Mouse (Mus musculus) heart, embryonic 13.5 days (tissue): ENCODE measurements around the gene Ddx39. TPM values are rescaled to one million over a fixed set of nuclear protein-coding genes. Genes with fewer than 3 reads are reported as not detected.

Experiments
- ATAC-seq: fragments of 200-750 bp; cut with Nextera tagmentation; 2 replicates; pipeline ENCODE4 v1.8.0; 2017; ENCODE audit warnings: moderate TSS enrichment; ENCODE audit not compliant: insufficient number of reproducible peaks, low FRiP score, low TSS enrichment; ENCODE audit errors: extremely low read depth
- H3K27ac ChIP-seq: fragments of 300-500 bp; sonication (generic); replicated peaks from 2 replicates; pipeline ENCODE4 v1.5.1; 2015; ENCODE audit warnings: moderate library complexity, mild to moderate bottlenecking, inconsistent platforms
- H3K27me3 ChIP-seq: fragments of 300-500 bp; sonication (generic); replicated peaks from 2 replicates; pipeline ENCODE4 v1.6.1; 2015; ENCODE audit warnings: mild to moderate bottlenecking, inconsistent platforms
- H3K36me3 ChIP-seq: fragments of 300-500 bp; sonication (generic); 2 replicates; pipeline ENCODE4 v1.6.1; 2015; ENCODE audit warnings: mild to moderate bottlenecking, inconsistent platforms
- H3K4me1 ChIP-seq: fragments of 300-500 bp; sonication (generic); 2 replicates; pipeline ENCODE4 v1.6.1; 2015; ENCODE audit warnings: inconsistent platforms
- H3K4me2 ChIP-seq: fragments of 300-500 bp; sonication (generic); 2 replicates; pipeline ENCODE4 v1.6.1; 2015; ENCODE audit warnings: inconsistent platforms, mild to moderate bottlenecking, moderate library complexity
- H3K4me3 ChIP-seq: fragments of 300-500 bp; sonication (generic); 2 replicates; pipeline ENCODE4 v1.5.1; 2015; ENCODE audit warnings: moderate library complexity, mild to moderate bottlenecking, inconsistent platforms
- H3K9ac ChIP-seq: fragments of 300-500 bp; sonication (generic); 2 replicates; pipeline ENCODE4 v1.6.1; 2015; ENCODE audit warnings: inconsistent platforms, mild to moderate bottlenecking, moderate library complexity
- H3K9me3 ChIP-seq: fragments of 300-500 bp; sonication (generic); 2 replicates; pipeline ENCODE4 v1.6.1; 2016; ENCODE audit warnings: inconsistent platforms
- WGBS: fragments of 180-500 bp; shearing (Covaris S2); methylation state at CpG from one replicate; pipeline ENCODE4 v1.1.7; 2015; ENCODE audit warnings: mixed read lengths; 5-methylcytosine and 5-hydroxymethylcytosine counted together
- polyA plus RNA-seq: library from polyadenylated mRNA; unstranded; fragments of >200 nt; fragmentation: Nextera tagmentation; extraction: Ambion mirVana; gene quantifications from 2 replicates; pipeline ENCODE4 v1.2.1, GENCODE M21; 2015

The Ddx39 gene
- 133 and 152 TPM in 2 replicates for polyA plus RNA-seq

DNA sequence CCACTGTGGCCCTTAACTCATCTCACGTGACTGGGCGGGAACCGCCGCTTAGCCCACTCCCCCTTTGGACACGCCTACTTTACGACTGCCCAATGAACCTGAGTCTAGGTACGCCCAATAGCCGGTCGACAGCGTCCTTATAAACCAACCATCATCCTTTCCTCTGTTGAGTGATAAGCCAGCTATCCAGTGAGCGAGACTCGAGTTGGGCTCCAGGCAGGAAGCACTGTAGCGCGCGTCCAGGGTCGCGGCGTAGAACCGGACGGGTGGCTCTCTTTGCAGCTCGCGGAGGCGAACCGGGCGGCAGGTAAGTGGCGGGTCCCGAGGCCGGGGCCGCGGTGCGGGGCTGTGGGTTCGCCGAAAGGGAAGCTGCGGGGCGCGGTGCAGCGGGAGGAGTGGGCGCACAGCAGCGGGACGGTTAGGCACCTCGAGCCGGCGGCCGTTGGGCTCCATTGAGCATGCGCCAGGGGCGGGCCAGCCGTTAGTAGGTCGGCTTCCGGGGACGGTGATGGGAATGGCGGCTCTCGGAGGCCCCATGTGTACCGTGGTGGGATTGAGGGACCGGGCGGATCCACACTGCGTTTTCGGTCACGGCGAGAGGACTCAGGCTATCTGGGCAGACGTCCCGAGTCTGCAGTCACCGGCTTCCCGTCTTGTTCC lies at the start of gene Ddx39:
Ddx39 (plus strand) TSS at position 147 of the 660 bp plus-strand sequence.
- H3K27ac ChIP-seq, result peak within 1 kb of the TSS; percentile 86
- H3K9me3 ChIP-seq, result no peaks in the 10 kb centered on the region
- peak; percentile 98 for ATAC-seq
- peaks cover 13% of the 10 kb centered on the region for H3K36me3 ChIP-seq
- peaks cover 23% of the 10 kb centered on the region for H3K4me1 ChIP-seq
- under 1% methylated on average over 63 of the region's 63 CpGs for WGBS
- H3K9ac ChIP-seq, result peak within 1 kb of the TSS; percentile 87
- H3K27me3 ChIP-seq, result no peaks in the 10 kb centered on the region
- peak within 1 kb of the TSS; percentile 73 for H3K4me3 ChIP-seq
- peak within 1 kb of the TSS; percentile 88 for H3K4me2 ChIP-seq

DNA sequence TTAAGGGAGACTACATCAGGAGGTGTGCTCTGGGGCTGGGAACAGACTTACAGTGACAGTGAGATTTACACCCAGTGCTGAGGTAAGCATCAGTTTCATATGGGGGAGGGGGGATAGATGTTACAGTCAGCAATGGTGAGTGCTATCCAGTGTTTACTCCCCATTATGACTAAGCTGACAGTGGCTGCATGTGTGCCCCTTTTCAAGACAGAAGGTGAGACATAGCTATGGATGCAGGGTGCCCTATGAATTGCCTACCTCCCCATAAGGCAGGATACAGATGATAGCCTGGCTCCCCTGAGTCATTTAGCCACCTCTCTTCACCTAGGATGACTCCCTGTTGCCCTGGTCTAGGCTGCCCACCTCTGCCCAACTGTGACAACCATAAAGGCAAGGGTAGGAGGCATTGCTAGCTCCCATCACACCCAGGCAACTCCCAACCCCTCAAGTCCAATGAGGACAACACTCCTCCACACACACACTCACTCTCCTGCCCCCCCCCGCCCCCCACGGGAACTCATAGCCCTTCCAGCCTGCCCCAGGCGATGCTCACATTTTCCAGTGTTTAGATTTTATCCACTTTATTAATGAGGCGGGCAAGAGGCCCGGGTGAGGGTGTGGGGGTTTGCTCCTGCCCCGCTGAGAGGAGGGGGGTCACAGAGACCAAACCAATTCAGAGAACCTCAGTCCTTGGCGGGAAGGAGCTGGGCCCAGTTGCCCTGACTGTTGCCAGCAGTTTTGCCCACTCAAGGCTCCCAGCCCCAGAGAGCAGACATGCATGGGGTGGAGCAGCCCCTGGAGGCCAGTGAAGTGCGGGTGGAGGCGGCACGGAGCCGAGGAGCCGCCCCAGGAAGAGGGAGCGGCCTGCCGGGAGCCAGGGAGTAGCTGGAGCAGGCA lies 48.8 kb upstream of the Ddx39 start, which contains the start of gene Ptger1:
Ptger1 (plus strand) TSS at position 710 of the 897 bp plus-strand sequence.
- peaks cover 60% of the 10 kb centered on the region for H3K4me1 ChIP-seq
- 27% methylated on average over 14 of the region's 14 CpGs for WGBS
- H3K9ac ChIP-seq, result peak within 1 kb of the TSS; percentile 29
- peak within 1 kb of the TSS; percentile 22 for H3K4me2 ChIP-seq
- peaks cover 42% of the 10 kb centered on the region for H3K36me3 ChIP-seq
- no peaks in the 10 kb centered on the region for H3K9me3 ChIP-seq
- 0 out of 2 replicates have a peak within 1 kb of the TSS, but pooled peaks have one; percentile 2 for H3K4me3 ChIP-seq
- peaks cover 21% of the 10 kb centered on the region for H3K27me3 ChIP-seq
- ATAC-seq, result no peak
- 0 out of 2 replicates have a peak within 1 kb of the TSS, but pooled peaks have one; percentile 9 for H3K27ac ChIP-seq

DNA sequence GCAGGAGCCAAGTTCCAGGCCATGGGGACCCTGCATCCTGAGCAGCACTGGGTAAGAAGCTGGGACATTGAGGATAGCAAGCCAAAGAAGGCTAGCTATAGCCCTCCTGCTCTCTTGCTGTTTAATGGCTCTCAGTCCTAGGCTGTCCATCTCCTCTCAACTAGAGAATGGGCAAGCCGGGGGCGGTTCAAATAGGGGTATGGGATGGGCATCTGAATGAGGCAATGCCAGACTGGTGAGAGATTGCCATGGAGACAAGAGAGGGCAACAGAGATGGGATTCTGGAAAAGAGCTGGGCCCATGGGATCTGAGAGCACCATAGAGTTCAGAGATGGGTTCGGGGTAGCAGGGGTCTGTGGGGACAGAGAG lies 48.1 kb upstream of the Ddx39 start:
- Histone ChIP-seq H3K36me3 (peaks cover 48% of the 10 kb centered on the region), H3K9me3 (no peaks in the 10 kb centered on the region), H3K27ac (0 out of 2 replicates have a peak overlapping the region, but pooled peaks have one; percentile 9), H3K4me1 (peaks cover 54% of the 10 kb centered on the region), H3K4me2 (peak overlapping the region; percentile 22), H3K4me3 (0 out of 2 replicates have a peak overlapping the region, but pooled peaks have one; percentile 2), H3K27me3 (peaks cover 21% of the 10 kb centered on the region), H3K9ac (peak overlapping the region; percentile 29)
- 89% methylated on average over 3 of the region's 3 CpGs for WGBS
- ATAC-seq, result no peak

DNA sequence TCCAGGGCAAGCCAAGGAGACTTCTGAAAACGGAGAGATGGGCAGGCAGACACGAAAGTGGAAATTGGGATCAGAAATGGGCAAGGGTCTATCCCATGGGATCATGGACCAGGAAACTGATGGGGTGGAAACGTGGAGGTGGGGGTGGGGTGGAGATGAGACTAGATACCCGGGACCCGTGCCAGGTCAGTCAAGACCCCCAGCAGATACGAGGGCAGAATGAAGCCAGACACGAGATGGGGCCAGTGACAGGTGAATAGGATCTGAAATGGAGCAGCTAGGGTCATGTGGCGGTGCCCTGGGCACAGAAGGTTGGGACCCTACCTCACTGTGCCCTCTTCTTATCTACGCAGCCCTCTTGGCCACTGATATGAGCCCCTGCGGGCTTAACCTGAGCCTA lies 47.5 kb upstream of the Ddx39 start:
- Histone ChIP-seq H3K27me3 (peaks cover 21% of the 10 kb centered on the region), H3K4me3 (no peak overlapping the region)

DNA sequence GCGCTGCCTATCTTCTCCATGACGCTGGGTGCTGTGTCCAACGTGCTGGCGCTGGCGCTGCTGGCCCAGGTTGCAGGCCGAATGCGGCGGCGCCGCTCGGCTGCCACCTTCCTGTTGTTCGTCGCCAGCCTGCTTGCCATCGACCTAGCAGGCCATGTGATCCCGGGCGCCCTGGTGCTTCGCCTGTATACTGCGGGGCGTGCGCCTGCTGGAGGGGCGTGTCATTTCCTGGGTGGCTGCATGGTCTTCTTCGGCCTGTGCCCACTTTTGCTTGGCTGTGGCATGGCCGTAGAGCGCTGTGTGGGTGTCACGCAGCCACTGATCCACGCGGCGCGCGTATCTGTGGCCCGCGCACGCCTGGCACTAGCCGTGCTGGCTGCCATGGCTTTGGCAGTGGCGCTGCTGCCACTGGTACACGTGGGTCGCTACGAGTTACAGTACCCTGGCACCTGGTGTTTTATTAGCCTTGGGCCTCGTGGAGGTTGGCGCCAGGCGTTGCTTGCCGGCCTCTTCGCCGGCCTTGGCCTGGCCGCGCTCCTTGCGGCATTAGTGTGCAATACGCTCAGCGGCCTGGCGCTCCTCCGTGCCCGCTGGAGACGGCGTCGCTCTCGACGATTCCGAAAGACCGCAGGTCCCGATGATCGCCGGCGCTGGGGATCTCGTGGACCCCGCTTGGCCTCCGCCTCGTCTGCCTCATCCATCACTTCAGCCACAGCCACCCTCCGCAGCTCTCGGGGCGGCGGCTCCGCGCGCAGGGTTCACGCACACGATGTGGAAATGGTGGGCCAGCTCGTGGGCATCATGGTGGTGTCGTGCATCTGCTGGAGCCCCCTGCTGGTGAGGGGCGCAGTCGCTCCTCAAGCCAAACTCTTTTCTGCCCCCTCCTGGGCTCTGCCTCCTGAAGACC lies 46.7 kb upstream of the Ddx39 start:
- WGBS, result 19% methylated on average over 80 of the region's 80 CpGs
- Histone ChIP-seq H3K27ac (no peak overlapping the region), H3K4me1 (peaks cover 42% of the 10 kb centered on the region), H3K9me3 (no peaks in the 10 kb centered on the region), H3K36me3 (peaks cover 57% of the 10 kb centered on the region), H3K4me2 (peak overlapping the region; percentile 74), H3K9ac (peak overlapping the region; percentile 71), H3K27me3 (peaks cover 21% of the 10 kb centered on the region), H3K4me3 (peak overlapping the region; percentile 48)
- no peak for ATAC-seq

More for the DNA sequence above, 47.5 kb upstream of the Ddx39 start:
- H3K4me1 ChIP-seq, result peaks cover 47% of the 10 kb centered on the region
- H3K27ac ChIP-seq, result no peak overlapping the region
- peak overlapping the region; percentile 74 for H3K4me2 ChIP-seq
- 0 out of 2 replicates have a peak overlapping the region, but pooled peaks have one; percentile 71 for H3K9ac ChIP-seq
- ATAC-seq, result no peak
- H3K36me3 ChIP-seq, result peaks cover 55% of the 10 kb centered on the region
- WGBS, result 75% methylated on average over 10 of the region's 10 CpGs
- H3K9me3 ChIP-seq, result no peaks in the 10 kb centered on the region

DNA sequence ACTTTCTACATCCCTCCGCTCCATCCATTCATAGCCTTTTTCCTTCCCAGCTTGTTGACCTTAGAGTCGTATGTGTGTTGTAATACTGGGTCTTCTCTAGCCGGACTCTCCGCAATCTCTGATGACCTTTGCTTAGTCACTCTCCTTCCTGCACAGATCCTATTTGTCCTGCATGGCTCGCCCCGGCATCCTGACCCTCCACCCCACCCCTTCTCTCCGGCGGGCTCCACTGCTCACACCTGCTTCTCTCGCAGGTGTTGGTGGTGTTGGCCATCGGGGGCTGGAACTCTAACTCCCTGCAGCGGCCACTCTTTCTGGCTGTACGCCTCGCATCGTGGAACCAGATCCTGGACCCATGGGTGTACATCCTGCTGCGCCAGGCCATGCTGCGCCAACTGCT lies 46.0 kb upstream of the Ddx39 start:
- H3K27ac ChIP-seq, result no peak overlapping the region
- no peak for ATAC-seq
- WGBS, result 69% methylated on average over 16 of the region's 16 CpGs
- peaks cover 21% of the 10 kb centered on the region for H3K27me3 ChIP-seq
- H3K4me2 ChIP-seq, result peak overlapping the region; percentile 74
- H3K36me3 ChIP-seq, result peaks cover 57% of the 10 kb centered on the region
- no peak overlapping the region for H3K9ac ChIP-seq
- no peaks in the 10 kb centered on the region for H3K9me3 ChIP-seq
- no peak overlapping the region for H3K4me3 ChIP-seq
- peaks cover 42% of the 10 kb centered on the region for H3K4me1 ChIP-seq

DNA sequence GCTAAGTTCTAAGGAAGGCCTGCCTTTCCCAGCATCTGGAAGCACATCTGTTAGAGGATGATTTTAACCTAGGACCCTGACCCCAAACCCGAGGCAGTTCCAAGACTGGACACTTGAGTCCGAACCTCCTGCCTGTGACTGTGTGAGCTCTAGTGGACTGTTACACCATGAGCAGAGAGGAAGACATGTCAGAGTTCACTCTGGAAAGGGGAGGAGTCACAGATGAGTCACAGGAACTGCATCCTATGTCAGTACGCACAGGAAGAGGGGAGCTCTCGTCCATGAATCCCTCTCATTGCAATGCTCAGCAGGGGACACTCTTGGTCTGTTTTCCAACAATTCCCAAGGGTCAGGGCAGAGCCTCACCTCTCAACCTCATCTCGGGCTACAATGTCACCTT lies 42.0 kb upstream of the Ddx39 start:
- no peak for ATAC-seq
- H3K9ac ChIP-seq, result no peak overlapping the region
- H3K27ac ChIP-seq, result no peak overlapping the region
- 46% methylated on average over 5 of the region's 5 CpGs for WGBS
- no peaks in the 10 kb centered on the region for H3K9me3 ChIP-seq
- no peak overlapping the region for H3K4me3 ChIP-seq
- H3K27me3 ChIP-seq, result peaks cover 11% of the 10 kb centered on the region
- peaks cover 13% of the 10 kb centered on the region for H3K4me1 ChIP-seq
- peaks cover 86% of the 10 kb centered on the region for H3K36me3 ChIP-seq
- no peak overlapping the region for H3K4me2 ChIP-seq

DNA sequence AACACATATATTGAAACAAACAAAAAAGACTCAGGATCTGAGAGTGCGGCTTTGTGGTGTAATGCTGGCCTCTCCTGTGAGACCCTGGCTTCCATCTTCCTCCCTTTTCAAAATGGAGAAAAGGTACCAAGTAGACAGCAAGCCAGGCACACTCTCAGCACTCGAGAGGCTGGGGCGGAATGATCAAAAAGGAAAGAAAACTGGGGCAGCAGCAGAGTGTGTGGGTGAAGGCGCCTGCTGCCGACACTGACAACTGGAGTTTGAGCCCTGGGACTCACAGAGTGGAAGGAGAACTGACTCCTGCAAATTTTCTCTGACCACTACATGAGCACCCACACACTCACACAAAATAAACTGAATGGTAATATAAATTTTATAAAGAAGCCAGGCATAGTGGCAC lies 40.5 kb upstream of the Ddx39 start:
- Histone ChIP-seq H3K4me2 (no peak overlapping the region), H3K4me3 (no peak overlapping the region), H3K36me3 (peaks cover 96% of the 10 kb centered on the region), H3K4me1 (no peaks in the 10 kb centered on the region), H3K27me3 (peaks cover under 1% of the 10 kb centered on the region; the same call in 1 of the 2 replicates), H3K9me3 (no peaks in the 10 kb centered on the region), H3K9ac (no peak overlapping the region), H3K27ac (no peak overlapping the region)
- WGBS, result 77% methylated on average over 5 of the region's 5 CpGs
- ATAC-seq, result no peak

DNA sequence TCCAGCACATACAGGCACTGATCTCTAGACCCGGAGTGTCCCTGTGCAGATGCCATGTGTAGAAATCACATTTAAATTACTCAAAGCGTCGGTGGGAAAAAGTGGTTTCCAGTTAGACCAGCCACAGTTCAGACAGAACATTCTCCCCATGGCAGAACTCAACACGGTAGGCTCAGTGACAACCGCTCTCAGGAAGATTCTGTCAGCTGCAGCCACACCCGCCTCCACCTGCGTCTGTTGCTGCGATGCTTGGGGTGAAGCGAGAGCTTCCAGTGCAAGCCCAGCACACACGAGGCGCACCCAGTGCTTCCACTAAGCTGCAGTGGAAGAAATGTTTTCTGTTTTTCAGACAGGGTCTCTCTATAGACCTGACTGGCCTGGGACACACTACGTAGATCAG lies 35.1 kb upstream of the Ddx39 start:
- WGBS, result 88% methylated on average over 12 of the region's 12 CpGs
- H3K36me3 ChIP-seq, result peaks cover 92% of the 10 kb centered on the region
- no peaks in the 10 kb centered on the region for H3K9me3 ChIP-seq
- H3K9ac ChIP-seq, result no peak overlapping the region
- no peak overlapping the region for H3K27ac ChIP-seq
- H3K4me1 ChIP-seq, result peaks cover 22% of the 10 kb centered on the region
- no peak overlapping the region for H3K4me2 ChIP-seq
- H3K27me3 ChIP-seq, result no peaks in the 10 kb centered on the region
- no peak overlapping the region for H3K4me3 ChIP-seq
- ATAC-seq, result no peak

DNA sequence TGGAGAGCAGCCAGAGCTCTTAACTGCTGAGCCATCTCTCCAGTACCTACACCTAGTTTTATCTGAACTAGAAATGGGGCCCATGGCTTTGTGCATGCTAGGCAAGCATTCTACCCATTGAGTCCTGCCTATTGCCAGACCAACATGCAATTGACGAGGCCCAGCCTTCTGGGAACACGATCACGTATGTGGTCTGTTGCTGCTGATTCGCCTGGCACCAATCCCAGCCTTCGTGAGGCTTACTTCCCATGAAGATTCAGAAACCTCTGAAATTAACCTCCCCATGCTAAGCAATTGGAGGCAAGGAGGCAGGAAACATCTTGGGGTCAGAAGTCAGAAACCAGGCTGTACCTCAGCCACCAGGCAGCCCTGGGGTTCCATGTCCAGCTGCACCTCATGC lies 34.4 kb upstream of the Ddx39 start:
- peak overlapping the region; percentile 70 for H3K27ac ChIP-seq
- peaks cover 22% of the 10 kb centered on the region for H3K4me1 ChIP-seq
- no peak overlapping the region for H3K9ac ChIP-seq
- no peak for ATAC-seq
- no peaks in the 10 kb centered on the region for H3K9me3 ChIP-seq
- WGBS, result 67% methylated on average over 5 of the region's 5 CpGs
- H3K27me3 ChIP-seq, result no peaks in the 10 kb centered on the region
- no peak overlapping the region for H3K4me2 ChIP-seq
- peaks cover 93% of the 10 kb centered on the region for H3K36me3 ChIP-seq
- no peak overlapping the region for H3K4me3 ChIP-seq
